Mouse (Mus musculus) lung, postnatal 0 days (tissue): ENCODE measurements at regions not wholly inside any gene's neighbourhood (a gene's known extent, or its start where the extent isn't known, plus 50 kb on each side); places are given as distances from the start of the nearest gene placed in this dataset.

ENCODE experiments used
- CTCF ChIP-seq: IDR thresholded peaks from 2 replicates; pipeline ENCODE4 v1.5.1; 2016; ENCODE audit warnings: antibody characterized with exemption, mild to moderate bottlenecking
- EP300 ChIP-seq: IDR thresholded peaks from 2 replicates; pipeline ENCODE4 v1.6.1; 2016; ENCODE audit warnings: antibody characterized with exemption, mild to moderate bottlenecking, control low read depth

DNA sequence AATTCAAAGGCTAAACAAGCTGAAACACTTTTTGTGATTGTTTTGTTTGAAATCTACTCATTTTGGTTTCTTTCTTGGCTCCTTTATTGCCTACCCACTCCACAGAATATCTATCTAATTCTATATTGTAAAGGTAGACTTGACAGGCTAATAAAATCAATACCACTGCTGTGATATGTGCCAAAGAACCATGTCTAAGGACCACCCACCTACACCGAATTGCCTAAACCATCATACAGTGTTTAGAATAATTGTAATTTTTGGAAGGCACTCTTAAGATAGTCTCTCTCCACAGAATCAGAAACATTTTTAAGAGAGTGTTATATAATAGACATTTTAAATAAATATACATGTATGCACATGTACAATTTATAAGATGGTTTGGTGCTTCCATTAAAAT is 587.6 kb upstream of the Pou3f3 start:
- no peak for TF ChIP-seq CTCF
- TF ChIP-seq EP300 = no peak
